Mouse (Mus musculus) heart, adult 2 months (tissue): ENCODE data around the gene Fhdc1.

Source experiments
- CTCF ChIP-seq: fragments of 200-600 bp; IDR thresholded peaks from 2 replicates; pipeline ENCODE4 v1.8.1; 2022; ENCODE audit warnings: antibody characterized with exemption, mild to moderate bottlenecking, moderate library complexity
- POLR2A ChIP-seq: fragments of 200-500 bp; IDR thresholded peaks from 2 replicates; pipeline ENCODE4 v1.6.1; 2011; ENCODE audit warnings: mild to moderate bottlenecking, low read depth, low read length, control low read depth; ENCODE audit not compliant: insufficient read depth

GRCm38 (mm10) chr3:84488716-84489115 is 8.5 kb upstream of the Fhdc1 start:
- no peak for TF ChIP-seq POLR2A
- no peak for TF ChIP-seq CTCF
